Mouse (Mus musculus): ENCODE data around the gene Opcml.

DNA sequence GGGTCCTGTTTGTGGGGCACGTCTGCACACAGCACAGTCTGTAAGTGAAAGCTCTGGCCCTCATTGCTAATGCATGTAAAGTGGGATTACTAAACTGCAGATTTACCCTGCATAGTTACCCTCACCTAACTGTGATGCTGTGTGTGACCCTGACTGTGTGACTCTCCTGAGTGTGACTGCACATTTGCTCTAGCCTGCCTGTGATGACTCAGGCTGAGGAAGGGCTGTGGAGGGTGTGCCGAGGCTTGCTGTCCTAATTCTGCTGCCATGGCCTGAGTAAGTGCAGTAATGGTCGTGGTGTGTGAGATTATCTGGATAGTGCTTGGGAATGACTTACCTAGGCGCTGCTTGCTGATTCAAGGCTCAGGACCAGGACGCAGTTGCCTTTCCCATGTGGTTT, 52.2 kb downstream of the Opcml start:
- no peak for TF ChIP-seq CTCF (IDR thresholded peaks at IDR 0.05; ENCODE audit: low read depth, low read length)
- TF ChIP-seq GATA1 (IDR thresholded peaks at IDR 0.05; ENCODE audit: borderline replicate concordance, low read length), result no peak

All from G1E (cell line).